Mouse (Mus musculus) G1E (cell line): ENCODE data around the gene Rtn2. TPM values are rescaled to one million over a fixed set of nuclear protein-coding genes. Genes with fewer than 3 reads are reported as not detected.

Experiments
- ATAC-seq: 2 replicates; pipeline ENCODE4 v1.8.0; 2016; ENCODE audit warnings: mild to moderate bottlenecking; ENCODE audit not compliant: insufficient number of reproducible peaks, poor library complexity, low FRiP score, severe bottlenecking; ENCODE audit errors: extremely low read depth
- DNase-seq: peaks from one replicate; pipeline ENCODE4 v3.0.0; 2012; ENCODE audit warnings: low spot score
- H3K27me3 ChIP-seq: 2 replicates; pipeline ENCODE4 v1.6.1; 2012; ENCODE audit warnings: mild to moderate bottlenecking, low read length, inconsistent platforms; ENCODE audit not compliant: insufficient read depth
- H3K36me3 ChIP-seq: replicated peaks from 2 replicates; pipeline ENCODE3; 2012; ENCODE audit warnings: mild to moderate bottlenecking, inconsistent platforms
- H3K4me1 ChIP-seq: 2 replicates; pipeline ENCODE4 v1.6.1; 2012; ENCODE audit warnings: low read depth, low read length, inconsistent platforms, mixed read lengths; ENCODE audit not compliant: insufficient read depth
- H3K4me3 ChIP-seq: 2 replicates; pipeline ENCODE4 v1.5.1; 2012; ENCODE audit warnings: low read depth, mild to moderate bottlenecking, inconsistent platforms, low read length, moderate library complexity, mixed read lengths
- H3K9me3 ChIP-seq: replicated peaks from 2 replicates; pipeline ENCODE4 v1.6.1; 2012; ENCODE audit warnings: inconsistent platforms
- CTCF ChIP-seq: IDR thresholded peaks from 2 replicates; pipeline ENCODE4 v1.5.1; 2012; ENCODE audit warnings: low read depth, low read length, inconsistent platforms, mixed read lengths
- GATA1 ChIP-seq: IDR thresholded peaks from 2 replicates; pipeline ENCODE4 v1.6.1; 2012; ENCODE audit warnings: borderline replicate concordance, low read length, inconsistent platforms, mixed read lengths
- GATA2 ChIP-seq: IDR thresholded peaks from 2 replicates; pipeline ENCODE4 v1.6.1; 2012; ENCODE audit warnings: low read depth, low read length, inconsistent platforms, borderline replicate concordance
- POLR2AphosphoS5 ChIP-seq: IDR thresholded peaks from 2 replicates; pipeline ENCODE4 v1.6.1; 2012; ENCODE audit warnings: low read depth, low read length, inconsistent platforms; ENCODE audit not compliant: insufficient replicate concordance
- TAL1 ChIP-seq: conservative IDR thresholded peaks from 2 replicates; pipeline ENCODE4 v1.6.1; 2012; ENCODE audit warnings: low read depth, low read length, inconsistent platforms, mixed read lengths
- polyA plus RNA-seq: library from polyadenylated mRNA; stranded (reverse); fragments of >175 nt; gene quantifications from 2 replicates; pipeline ENCODE4 v1.2.3, GENCODE M21; 2012
- total RNA-seq, 2 experiments: library from RNA; stranded (forward) in 1 of 2; stranded (reverse) in 1 of 2; fragments of 200-1000 nt in 1 of 2; fragments of >200 nt in 1 of 2; fragmentation: Nextera tagmentation in 1 of 2; gene quantifications; 2 replicates each; pipeline ENCODE4 v1.2.3; 2014 to 2017

The Rtn2 gene
- total and polyA plus RNA-seq, 3 experiments: 0.11 to 0.98 (median 0.94) TPM

DNA sequence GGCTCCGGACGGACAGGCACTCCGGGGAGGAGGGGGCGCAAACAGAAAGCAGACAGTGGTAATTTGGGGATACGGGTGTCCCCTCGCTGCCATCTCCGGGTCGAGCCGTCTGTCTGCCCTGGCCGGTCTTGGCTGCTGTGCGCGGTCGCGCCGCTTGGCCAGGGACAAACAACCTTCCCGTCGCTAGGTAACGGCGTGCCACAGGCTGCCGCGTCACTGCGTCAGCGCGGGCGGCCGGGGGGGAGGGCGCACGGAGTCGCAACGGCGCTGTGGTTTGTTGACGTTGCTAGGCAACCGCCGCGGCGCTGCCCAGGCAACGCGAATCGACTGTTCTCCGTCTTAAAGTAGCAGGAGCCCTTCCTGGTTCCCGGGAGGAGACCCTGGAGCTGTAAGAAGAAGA, 37.5 kb downstream of the Rtn2 start:
- H3K4me1 ChIP-seq: peaks cover 40% of the 10 kb centered on the region
- H3K27me3 ChIP-seq: peaks cover 65% of the 10 kb centered on the region
- peak; percentile 87 for ATAC-seq
- peak overlapping the region; percentile 71 for H3K4me3 ChIP-seq
- H3K36me3 ChIP-seq: no peaks in the 10 kb centered on the region
- TF ChIP-seq TAL1 (no peak), POLR2AphosphoS5 (no peak), GATA1 (no peak), CTCF (no peak), GATA2 (no peak)
- peak; percentile 75 for DNase-seq
- H3K9me3 ChIP-seq: no peaks in the 10 kb centered on the region

DNA sequence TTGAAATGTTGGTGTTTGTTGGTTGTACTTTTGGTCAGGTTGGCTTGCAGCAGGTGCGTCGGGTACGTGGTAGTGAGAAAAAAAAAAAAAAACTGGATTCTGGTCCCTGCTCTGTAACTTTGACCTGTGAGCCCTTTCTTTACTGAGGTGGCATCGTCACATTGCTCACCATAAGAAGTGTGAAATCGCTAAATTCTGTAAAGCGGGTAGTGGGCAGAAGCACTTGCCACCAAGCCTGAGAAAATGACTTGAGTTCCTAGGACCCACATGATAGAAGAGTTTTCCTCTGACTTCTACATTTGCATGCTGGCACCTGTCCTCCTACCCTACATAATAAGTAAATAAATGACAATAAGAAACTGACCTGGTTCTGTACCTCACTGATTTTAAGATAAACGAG, 38.2 kb downstream of the Rtn2 start:
- no peak for DNase-seq
- ATAC-seq: no peak
- no peaks in the 10 kb centered on the region for H3K36me3 ChIP-seq
- H3K4me3 ChIP-seq: no peak overlapping the region
- no peaks in the 10 kb centered on the region for H3K9me3 ChIP-seq
- peaks cover 57% of the 10 kb centered on the region for H3K27me3 ChIP-seq
- H3K4me1 ChIP-seq: peaks cover 44% of the 10 kb centered on the region
- TF ChIP-seq GATA1: no peak
- TF ChIP-seq CTCF: no peak
- no peak for TF ChIP-seq GATA2
- TF ChIP-seq TAL1: no peak

DNA sequence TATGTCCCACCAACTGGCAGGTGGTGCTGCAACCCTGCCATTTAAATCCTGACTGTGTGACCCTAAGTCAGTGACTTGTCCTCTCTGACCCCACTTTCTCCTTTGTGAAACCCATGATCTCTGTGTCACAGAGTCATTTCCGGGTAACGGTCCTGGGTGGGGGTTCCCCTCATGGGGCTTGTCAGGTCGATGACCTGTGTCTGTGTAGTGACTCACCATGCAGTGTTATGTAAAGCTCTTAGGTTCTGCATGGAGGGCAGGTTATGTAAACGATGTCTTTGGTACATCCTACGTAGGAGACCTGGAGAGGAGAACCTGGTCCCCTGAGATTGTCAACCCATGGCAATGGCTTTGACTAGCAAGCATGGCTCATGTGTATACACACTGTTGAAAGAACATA, 39.0 kb downstream of the Rtn2 start:
- no peak for DNase-seq
- H3K9me3 ChIP-seq: no peaks in the 10 kb centered on the region
- no peak overlapping the region for H3K4me3 ChIP-seq
- TF ChIP-seq TAL1 (no peak), GATA1 (no peak), GATA2 (no peak), POLR2AphosphoS5 (no peak), CTCF (no peak)
- peaks cover 49% of the 10 kb centered on the region for H3K27me3 ChIP-seq
- H3K4me1 ChIP-seq: peaks cover 43% of the 10 kb centered on the region
- ATAC-seq: no peak
- H3K36me3 ChIP-seq: no peaks in the 10 kb centered on the region

DNA sequence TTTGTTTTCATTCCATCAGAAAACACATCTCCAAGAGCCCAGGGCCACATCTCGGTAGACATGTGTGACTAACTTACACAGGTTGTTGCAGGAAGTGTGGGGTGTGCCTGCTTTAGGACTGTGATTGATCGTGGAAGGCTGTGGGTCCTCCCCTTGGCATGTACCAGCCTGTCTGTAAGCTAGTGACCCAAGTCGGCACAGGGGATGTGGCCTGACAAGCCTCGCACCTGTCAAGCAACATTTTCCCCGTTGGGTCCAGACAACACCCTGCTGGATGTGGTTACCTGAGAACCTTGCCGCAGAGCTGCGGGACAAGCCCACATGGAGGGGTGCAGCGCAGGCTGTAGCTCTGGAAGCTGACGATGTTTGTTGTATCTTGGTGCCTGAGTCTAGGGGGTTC, 40.1 kb downstream of the Rtn2 start:
- H3K36me3 ChIP-seq: no peaks in the 10 kb centered on the region
- DNase-seq (no peak), ATAC-seq (no peak)
- peaks cover 43% of the 10 kb centered on the region for H3K4me1 ChIP-seq
- H3K27me3 ChIP-seq: peaks cover 39% of the 10 kb centered on the region
- no peaks in the 10 kb centered on the region for H3K9me3 ChIP-seq
- H3K4me3 ChIP-seq: no peak overlapping the region
- TF ChIP-seq TAL1: no peak
- TF ChIP-seq CTCF: no peak
- TF ChIP-seq GATA2: no peak
- TF ChIP-seq GATA1: no peak
- no peak for TF ChIP-seq POLR2AphosphoS5

DNA sequence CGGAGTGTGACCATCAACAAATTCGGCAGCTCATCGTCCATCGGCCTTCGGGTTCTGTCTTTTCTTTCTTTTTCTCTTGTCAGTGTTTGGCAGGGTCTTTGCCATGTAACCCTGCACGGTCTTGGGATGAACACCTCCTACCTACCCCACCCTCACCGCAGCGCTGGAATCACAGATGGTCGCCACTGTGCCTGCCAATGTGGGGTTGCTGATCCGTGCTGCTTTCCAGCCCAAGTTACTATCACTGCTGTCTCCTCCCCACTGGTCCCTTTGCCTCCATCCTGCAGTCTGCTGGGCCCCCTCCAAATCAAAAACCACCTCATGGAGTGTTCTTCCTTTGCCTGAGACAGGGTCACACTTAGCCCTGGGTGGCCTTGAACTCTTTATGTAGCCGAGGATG, 41.8 kb downstream of the Rtn2 start:
- no peak for DNase-seq
- no peak for TF ChIP-seq CTCF
- no peak for ATAC-seq
- Histone ChIP-seq H3K4me1 (peaks cover 41% of the 10 kb centered on the region), H3K9me3 (no peaks in the 10 kb centered on the region), H3K36me3 (no peaks in the 10 kb centered on the region), H3K4me3 (no peak overlapping the region), H3K27me3 (peaks cover 29% of the 10 kb centered on the region)

DNA sequence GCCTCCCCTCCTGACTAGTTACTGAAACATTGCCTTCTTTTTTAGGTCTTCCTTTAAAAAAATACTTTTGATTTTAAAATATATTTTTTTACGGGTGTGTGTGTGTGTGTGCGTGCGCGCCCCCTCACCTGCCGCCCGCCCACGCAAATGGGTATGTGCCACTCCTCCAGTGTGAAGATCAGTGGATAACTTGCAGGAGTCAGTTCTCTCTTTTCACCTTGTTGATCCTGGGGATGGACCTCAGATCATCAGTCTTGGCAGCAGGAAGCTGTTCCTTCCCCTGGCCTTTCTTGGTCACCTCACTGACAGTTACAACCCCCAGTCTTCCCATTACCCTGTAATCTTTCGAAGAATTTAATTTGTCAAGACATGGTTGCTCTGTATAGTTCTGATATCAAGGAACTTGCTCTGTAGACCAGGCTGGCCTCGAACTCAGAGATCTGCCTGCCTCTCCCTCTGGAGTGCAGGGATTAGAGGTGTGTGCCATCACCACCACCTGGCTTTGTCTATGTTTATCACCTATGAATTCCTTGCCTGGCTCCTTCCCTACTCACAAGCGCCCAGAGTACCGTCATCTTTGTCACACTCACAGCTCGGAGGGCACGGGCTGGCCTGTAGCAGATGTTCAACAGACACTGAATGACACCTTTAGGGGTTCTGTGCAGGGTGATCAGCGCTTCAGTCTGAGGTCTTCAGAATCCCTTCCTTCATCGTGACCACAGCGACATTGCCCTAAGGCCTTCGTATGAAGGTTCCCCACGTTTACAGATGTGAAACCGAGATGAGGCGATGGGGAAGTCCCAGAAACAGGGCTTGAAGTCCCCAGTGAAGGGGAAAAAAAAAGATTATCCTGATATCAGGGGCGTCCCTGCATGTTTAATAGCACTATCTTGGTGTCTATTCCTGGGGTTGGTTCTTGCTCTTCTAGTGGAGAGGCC, 43.1 kb downstream of the Rtn2 start:
- Histone ChIP-seq H3K36me3 (no peaks in the 10 kb centered on the region), H3K4me1 (peaks cover 29% of the 10 kb centered on the region), H3K9me3 (no peaks in the 10 kb centered on the region), H3K27me3 (peaks cover 30% of the 10 kb centered on the region), H3K4me3 (no peak overlapping the region; the same call in 1 of the 2 replicates)
- ATAC-seq (no peak), DNase-seq (no peak)
- TF ChIP-seq POLR2AphosphoS5: no peak
- TF ChIP-seq GATA2: no peak
- TF ChIP-seq CTCF: no peak
- no peak for TF ChIP-seq GATA1
- no peak for TF ChIP-seq TAL1
